Mouse (Mus musculus) kidney, embryonic 16.5 days (tissue): ENCODE data around the gene Tbrg1. TPM values are rescaled to one million over a fixed set of nuclear protein-coding genes. Genes with fewer than 3 reads are reported as not detected.

ENCODE experiments used
- ATAC-seq: fragments of 200-750 bp; cut with Nextera tagmentation; 2 replicates; pipeline ENCODE4 v1.8.0; 2017; ENCODE audit warnings: moderate TSS enrichment; ENCODE audit not compliant: low FRiP score, low TSS enrichment
- H3K27ac ChIP-seq: fragments of 300-500 bp; sonication (generic); 2 replicates; pipeline ENCODE4 v1.5.1; 2014; ENCODE audit warnings: low read length
- H3K27me3 ChIP-seq: fragments of 300-500 bp; sonication (generic); 2 replicates; pipeline ENCODE4 v1.6.1; 2014; ENCODE audit warnings: low read length, control low read depth, mixed read lengths; ENCODE audit not compliant: insufficient read depth
- H3K36me3 ChIP-seq: fragments of 300-500 bp; sonication (generic); 2 replicates; pipeline ENCODE4 v1.6.1; 2014; ENCODE audit warnings: low read length, control low read depth, mixed read lengths; ENCODE audit not compliant: insufficient read depth
- H3K4me1 ChIP-seq: fragments of 300-500 bp; sonication (generic); 2 replicates; pipeline ENCODE4 v1.6.1; 2014; ENCODE audit warnings: low read length, control low read depth, mixed read lengths; ENCODE audit not compliant: insufficient read depth
- H3K4me2 ChIP-seq: fragments of 300-500 bp; sonication (generic); replicated peaks from 2 replicates; pipeline ENCODE4 v1.6.1; 2014; ENCODE audit warnings: low read depth, low read length
- H3K4me3 ChIP-seq: fragments of 300-500 bp; sonication (generic); 2 replicates; pipeline ENCODE4 v1.5.1; 2014; ENCODE audit warnings: mild to moderate bottlenecking, low read length
- H3K9ac ChIP-seq: fragments of 300-500 bp; sonication (generic); replicated peaks from 2 replicates; pipeline ENCODE4 v1.6.1; 2014; ENCODE audit warnings: low read length
- H3K9me3 ChIP-seq: fragments of 300-500 bp; sonication (generic); 2 replicates; pipeline ENCODE4 v1.6.1; 2016; ENCODE audit warnings: low read length, control low read depth
- WGBS: fragments of 180-500 bp; shearing (Covaris S2); extraction: QIAGEN DNeasy Blood & Tissue Kit; methylation state at CpG from one replicate; pipeline ENCODE4 v1.1.7; 2014; 5-methylcytosine and 5-hydroxymethylcytosine counted together
- polyA plus RNA-seq: library from polyadenylated mRNA; unstranded; fragments of >200 nt; fragmentation: Nextera tagmentation; extraction: Ambion mirVana; gene quantifications from 2 replicates; pipeline ENCODE4 v1.2.1, GENCODE M21; 2015

The Tbrg1 gene
- polyA plus RNA-seq, 1 experiment from 2014 or later = 147 TPM

DNA sequence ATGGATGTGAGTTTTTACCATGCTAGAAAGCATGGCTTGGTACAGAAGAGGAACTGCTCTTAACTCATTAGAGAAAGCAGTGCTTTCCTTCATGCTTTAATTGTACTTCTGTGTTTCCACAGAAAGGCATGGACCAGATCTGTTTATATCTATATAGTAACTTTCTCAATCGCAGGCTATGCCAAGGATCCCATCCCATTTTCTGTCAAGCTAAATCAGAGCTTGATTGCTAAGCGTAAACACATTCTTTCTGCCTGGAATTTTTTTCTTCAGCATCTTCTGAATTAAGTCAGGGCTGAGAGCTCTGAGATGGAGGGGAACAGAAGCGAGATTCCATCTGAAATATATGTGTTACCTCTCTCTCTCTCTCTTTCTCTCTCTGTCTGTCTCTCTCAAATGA, 33.1 kb downstream of the Tbrg1 start:
- ATAC-seq = no peak
- no peaks in the 10 kb centered on the region for H3K36me3 ChIP-seq
- no peaks in the 10 kb centered on the region for H3K9me3 ChIP-seq
- H3K4me1 ChIP-seq = no peaks in the 10 kb centered on the region
- H3K9ac ChIP-seq = no peak overlapping the region
- WGBS = 87% methylated on average over 3 of the region's 3 CpGs
- no peak overlapping the region for H3K4me3 ChIP-seq
- H3K27me3 ChIP-seq = 0 out of 2 replicates have a peak, but pooled peaks cover 3% of the 10 kb centered on the region
- no peak overlapping the region for H3K27ac ChIP-seq
- H3K4me2 ChIP-seq = no peak overlapping the region

DNA sequence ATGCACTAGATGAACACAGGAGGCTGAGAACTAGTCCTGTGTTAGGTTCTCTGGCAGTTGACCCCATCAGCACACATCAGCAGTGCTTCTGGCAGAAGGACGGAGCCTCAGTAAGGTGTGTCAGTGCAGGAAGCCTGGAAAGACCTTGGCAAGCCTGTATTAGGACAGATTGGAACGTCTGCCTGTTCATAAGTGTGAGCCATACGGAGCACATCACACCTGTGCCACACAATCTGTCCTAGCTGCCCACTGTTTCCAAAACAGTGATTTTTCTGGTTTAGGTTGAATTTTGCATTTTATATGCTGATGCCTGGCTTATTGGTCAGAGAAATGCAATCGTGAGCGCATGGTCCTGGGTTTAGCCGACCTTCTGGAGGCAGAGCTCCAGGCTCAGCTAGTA, 35.8 kb downstream of the Tbrg1 start:
- 83% methylated on average over 6 of the region's 6 CpGs for WGBS

DNA sequence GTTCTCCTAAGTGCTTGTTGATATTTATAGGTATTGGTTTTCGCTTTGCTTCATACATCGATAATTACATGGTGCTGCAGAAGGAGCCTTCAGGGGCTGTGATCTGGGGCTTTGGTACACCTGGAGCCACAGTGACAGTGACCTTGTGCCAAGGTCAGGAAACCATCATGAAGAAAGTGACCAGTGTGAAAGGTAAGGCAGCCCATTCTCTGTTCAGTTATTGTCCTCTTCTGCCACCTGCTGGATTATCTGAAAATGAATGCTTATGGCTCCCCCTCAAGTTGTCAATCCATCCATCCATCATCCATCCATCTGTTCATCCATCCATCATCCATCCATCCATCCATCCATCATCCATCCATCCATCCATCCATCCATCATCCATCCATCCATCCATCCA, 40.3 kb downstream of the Tbrg1 start:
- Histone ChIP-seq H3K4me3 (no peak overlapping the region), H3K27me3 (0 out of 2 replicates have a peak, but pooled peaks cover 3% of the 10 kb centered on the region), H3K36me3 (no peaks in the 10 kb centered on the region), H3K4me2 (no peak overlapping the region), H3K9me3 (no peaks in the 10 kb centered on the region), H3K9ac (no peak overlapping the region), H3K4me1 (peaks cover 6% of the 10 kb centered on the region), H3K27ac (no peak overlapping the region)
- ATAC-seq = no peak
- WGBS = 56% methylated on average over 2 of the region's 2 CpGs

More for the DNA sequence above, 35.8 kb downstream of the Tbrg1 start:
- H3K27ac ChIP-seq = no peak overlapping the region
- H3K4me2 ChIP-seq = no peak overlapping the region
- no peaks in the 10 kb centered on the region for H3K4me1 ChIP-seq
- H3K4me3 ChIP-seq = no peak overlapping the region
- H3K36me3 ChIP-seq = no peaks in the 10 kb centered on the region
- H3K9ac ChIP-seq = no peak overlapping the region
- H3K27me3 ChIP-seq = 0 out of 2 replicates have a peak, but pooled peaks cover 3% of the 10 kb centered on the region
- H3K9me3 ChIP-seq = no peaks in the 10 kb centered on the region
- ATAC-seq = no peak

DNA sequence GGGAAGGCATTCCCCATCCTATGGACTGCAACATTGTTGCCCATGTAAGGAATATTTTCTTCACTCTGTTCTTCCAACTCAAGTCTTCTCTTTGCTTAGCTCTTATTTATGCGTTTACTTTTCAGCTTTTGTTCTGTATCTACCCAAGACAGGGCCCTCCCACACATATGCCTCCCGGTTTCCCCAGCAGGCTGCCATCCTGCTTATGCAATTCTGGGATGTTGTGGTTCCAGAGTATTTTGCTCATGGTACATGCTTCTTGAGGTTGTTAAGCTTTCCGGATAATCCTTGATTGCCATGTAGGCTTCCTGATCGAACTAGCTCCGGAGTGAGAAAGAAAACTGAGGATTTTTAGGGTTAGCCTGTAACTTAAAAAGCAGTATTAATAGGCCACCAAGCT, 41.9 kb downstream of the Tbrg1 start:
- Histone ChIP-seq H3K9ac (no peak overlapping the region), H3K36me3 (no peaks in the 10 kb centered on the region), H3K27me3 (no peaks in the 10 kb centered on the region), H3K27ac (no peak overlapping the region), H3K4me3 (no peak overlapping the region), H3K4me2 (no peak overlapping the region), H3K4me1 (peaks cover 6% of the 10 kb centered on the region), H3K9me3 (no peaks in the 10 kb centered on the region)
- ATAC-seq = no peak
- 74% methylated on average over 5 of the region's 5 CpGs for WGBS

DNA sequence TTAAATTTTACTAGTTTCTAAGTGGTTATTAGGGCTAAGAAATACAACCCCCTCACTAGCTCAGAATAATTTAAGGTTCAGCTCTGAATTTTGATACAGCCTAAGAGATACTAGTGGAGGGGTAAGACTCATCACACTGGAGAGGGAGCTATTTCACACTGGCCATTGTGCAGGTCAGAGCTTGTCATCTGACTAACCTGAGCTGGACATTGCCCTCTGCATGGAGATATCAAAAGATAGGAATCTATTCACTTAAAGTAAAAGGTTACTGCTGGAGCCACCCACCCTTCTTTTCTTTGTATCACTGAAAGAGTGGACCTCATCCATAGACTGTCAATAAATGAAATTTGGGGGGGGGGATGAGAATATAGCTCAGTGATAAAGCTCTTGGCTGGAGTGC, 42.8 kb downstream of the Tbrg1 start:
- Histone ChIP-seq H3K27ac (no peak overlapping the region), H3K4me1 (peaks cover 6% of the 10 kb centered on the region), H3K27me3 (no peaks in the 10 kb centered on the region), H3K4me3 (peak overlapping the region; percentile 82; the same call in 1 of the 2 replicates), H3K36me3 (no peaks in the 10 kb centered on the region), H3K9ac (no peak overlapping the region), H3K9me3 (no peaks in the 10 kb centered on the region), H3K4me2 (peak overlapping the region; percentile 88)
- ATAC-seq = peak; percentile 12; the same call in 1 of the 2 replicates

DNA sequence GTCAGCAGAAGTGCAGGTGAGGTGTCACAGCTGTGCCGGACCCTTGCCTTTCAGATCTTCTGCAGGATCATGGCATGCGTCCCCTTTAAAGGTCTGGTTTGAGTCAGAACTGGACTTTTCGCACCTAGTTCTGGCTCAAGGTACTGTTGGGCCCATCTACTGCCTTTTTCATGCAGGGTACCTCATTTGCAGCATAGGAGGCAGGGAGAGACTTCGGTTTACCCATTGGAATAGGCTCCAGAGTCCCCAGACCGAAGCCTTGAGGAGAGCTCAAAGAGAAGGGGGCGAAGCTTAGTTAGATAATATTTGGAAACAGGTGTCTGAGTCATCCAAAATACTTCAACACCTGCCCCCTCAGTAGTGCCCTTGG, 43.2 kb downstream of the Tbrg1 start:
- H3K4me2 ChIP-seq = peak overlapping the region; percentile 88
- peak overlapping the region; percentile 71 for H3K9ac ChIP-seq
- no peaks in the 10 kb centered on the region for H3K36me3 ChIP-seq
- no peaks in the 10 kb centered on the region for H3K27me3 ChIP-seq
- H3K9me3 ChIP-seq = no peaks in the 10 kb centered on the region
- ATAC-seq = no peak
- 21% methylated on average over 6 of the region's 6 CpGs for WGBS
- H3K4me3 ChIP-seq = peak overlapping the region; percentile 82
- H3K27ac ChIP-seq = 0 out of 2 replicates have a peak overlapping the region, but pooled peaks have one; percentile 50
- peaks cover 6% of the 10 kb centered on the region for H3K4me1 ChIP-seq

DNA sequence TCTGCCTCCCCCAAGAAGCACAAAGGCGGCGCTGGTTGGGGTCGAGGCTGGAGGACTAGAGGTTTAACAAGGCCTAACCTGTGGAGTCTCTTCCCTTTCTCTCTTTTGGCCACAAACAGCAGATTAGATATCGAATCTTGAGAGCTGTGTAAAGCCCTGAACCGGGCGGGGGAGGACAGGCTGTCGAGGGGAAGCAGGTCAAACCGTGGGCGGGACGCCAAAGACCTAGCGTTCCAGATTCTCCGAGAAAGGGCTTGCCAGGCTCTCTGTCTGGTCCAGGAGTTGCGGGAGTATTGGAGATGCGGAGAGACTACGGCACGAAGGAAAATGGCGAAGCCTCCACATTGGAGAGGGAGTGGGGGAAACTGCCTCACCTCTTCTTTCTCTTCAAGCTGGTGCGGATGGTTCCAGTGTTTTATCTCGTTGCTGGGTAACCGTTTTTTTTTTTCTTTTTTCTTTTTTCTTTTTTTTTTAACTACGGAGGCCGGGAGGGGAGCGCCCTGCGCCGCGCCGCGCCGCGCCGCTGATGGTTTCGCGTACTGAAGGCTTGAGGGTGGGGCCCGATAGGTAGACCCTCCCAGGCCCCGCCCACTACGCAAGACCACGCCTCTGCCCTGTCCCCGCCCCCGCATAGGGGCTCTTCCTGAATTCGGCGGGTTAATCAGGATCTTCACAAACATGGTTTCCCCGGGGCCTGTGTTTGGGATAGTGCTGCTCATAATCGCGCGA, 43.8 kb downstream of the Tbrg1 start, which contains the start of gene Spa17:
Gene Spa17 (minus strand): TSS at position 541 of the 729 bp plus-strand sequence.
- no peaks in the 10 kb centered on the region for H3K36me3 ChIP-seq
- H3K4me2 ChIP-seq = peak within 1 kb of the TSS; percentile 88
- peak within 1 kb of the TSS; percentile 82 for H3K4me3 ChIP-seq
- under 1% methylated on average over 45 of the region's 45 CpGs for WGBS
- peak within 1 kb of the TSS; percentile 55; the same call in 1 of the 2 replicates for H3K27ac ChIP-seq
- peaks cover 6% of the 10 kb centered on the region for H3K4me1 ChIP-seq
- H3K27me3 ChIP-seq = no peaks in the 10 kb centered on the region
- ATAC-seq = peak; percentile 98
- peak within 1 kb of the TSS; percentile 76 for H3K9ac ChIP-seq
- no peaks in the 10 kb centered on the region for H3K9me3 ChIP-seq

DNA sequence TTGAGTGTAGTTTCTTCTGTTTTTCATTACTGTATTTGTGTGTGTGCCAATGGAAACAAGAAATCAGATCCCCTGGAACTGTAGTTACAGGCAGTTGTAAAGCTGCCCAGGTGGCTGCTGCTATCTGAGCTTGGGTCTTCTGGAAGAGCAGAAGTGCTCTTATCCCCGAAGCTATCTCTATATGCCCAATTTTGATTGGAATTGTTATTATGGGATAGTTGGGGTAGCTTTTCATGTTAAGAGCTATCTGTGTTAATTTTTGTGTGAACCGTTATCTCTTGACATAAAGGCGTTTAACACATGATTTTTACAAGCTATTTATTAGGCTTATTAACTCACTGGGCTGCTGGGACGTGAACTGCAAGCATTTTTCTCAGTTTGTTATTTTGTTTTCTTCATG, 47.6 kb downstream of the Tbrg1 start:
- H3K27ac ChIP-seq = no peak overlapping the region
- no peak overlapping the region for H3K9ac ChIP-seq
- H3K4me2 ChIP-seq = no peak overlapping the region
- no peaks in the 10 kb centered on the region for H3K36me3 ChIP-seq
- no peaks in the 10 kb centered on the region for H3K9me3 ChIP-seq
- no peaks in the 10 kb centered on the region for H3K27me3 ChIP-seq
- 60% methylated on average over 4 of the region's 4 CpGs for WGBS
- H3K4me3 ChIP-seq = no peak overlapping the region
- no peak for ATAC-seq
- peaks cover 6% of the 10 kb centered on the region for H3K4me1 ChIP-seq

DNA sequence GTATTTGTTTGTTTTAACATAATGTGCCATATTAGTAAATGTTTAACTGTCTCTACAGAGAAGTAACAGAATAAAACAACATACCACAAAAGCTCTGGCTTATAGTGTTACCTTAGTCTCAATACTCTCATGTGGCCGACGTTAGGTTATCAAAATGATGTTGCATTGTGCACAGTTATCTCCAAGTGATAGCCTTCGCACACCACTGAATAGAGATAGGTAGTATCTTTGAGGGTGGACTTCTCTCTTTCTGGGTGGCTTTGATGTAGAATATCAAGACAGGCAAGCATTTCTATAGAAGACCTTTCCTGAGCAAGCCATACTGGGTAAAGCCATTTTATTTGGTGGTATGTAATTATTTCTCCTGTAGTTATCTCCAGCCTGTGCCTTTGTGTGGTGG, 52.0 kb downstream of the Tbrg1 start:
- WGBS = 91% methylated on average over 3 of the region's 3 CpGs
- Histone ChIP-seq H3K36me3 (no peaks in the 10 kb centered on the region), H3K4me2 (no peak overlapping the region)

DNA sequence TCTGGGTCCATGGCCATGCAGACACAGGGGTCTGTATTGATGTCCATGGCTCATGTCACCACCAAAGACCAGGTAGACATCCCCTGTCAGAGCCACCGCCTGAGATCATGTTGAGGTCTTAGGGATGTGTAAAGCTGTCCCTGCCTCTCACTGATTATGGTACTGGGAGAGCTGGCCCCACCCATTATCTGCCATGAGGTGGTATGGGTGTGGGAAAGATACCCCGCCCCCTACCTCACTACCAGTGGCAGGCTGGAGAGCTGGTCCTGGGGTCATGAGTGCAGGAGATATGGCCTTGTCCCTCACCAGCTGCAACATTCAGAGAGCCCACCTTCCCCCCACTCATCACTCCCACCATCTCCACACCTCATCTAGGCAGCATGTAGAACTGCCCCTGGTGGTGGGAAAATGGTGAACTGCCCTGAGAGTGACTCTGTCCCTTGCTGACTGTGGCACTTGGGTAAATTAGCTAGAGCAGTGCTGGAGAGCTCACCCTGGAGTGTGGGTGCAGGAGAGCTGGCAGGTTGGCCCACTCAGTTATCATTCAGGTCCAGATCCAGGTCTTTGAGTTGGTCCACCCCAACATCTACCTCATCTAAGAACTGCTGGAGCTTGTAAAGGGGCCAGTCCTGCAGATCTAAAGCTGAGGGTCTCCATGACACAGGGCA, 56.4 kb downstream of the Tbrg1 start:
- Histone ChIP-seq H3K9me3 (no peaks in the 10 kb centered on the region), H3K4me3 (no peak overlapping the region), H3K4me1 (no peaks in the 10 kb centered on the region), H3K36me3 (no peaks in the 10 kb centered on the region), H3K9ac (no peak overlapping the region), H3K27ac (no peak overlapping the region), H3K27me3 (no peaks in the 10 kb centered on the region), H3K4me2 (no peak overlapping the region)
- WGBS = 89% methylated on average over 2 of the region's 2 CpGs
- no peak for ATAC-seq

More for the DNA sequence above, 52.0 kb downstream of the Tbrg1 start:
- no peak for ATAC-seq
- Histone ChIP-seq H3K9ac (no peak overlapping the region), H3K27ac (no peak overlapping the region), H3K27me3 (no peaks in the 10 kb centered on the region), H3K4me3 (no peak overlapping the region), H3K9me3 (no peaks in the 10 kb centered on the region), H3K4me1 (no peaks in the 10 kb centered on the region)
